Mouse (Mus musculus) common myeloid progenitor, adult 5-6 weeks (primary cell): ENCODE measurements at regions not wholly inside any gene's neighbourhood (a gene's known extent, or its start where the extent isn't known, plus 50 kb on each side); places are given as distances from the start of the nearest gene placed in this dataset.

Experiments used
- ATAC-seq: replicated peaks from 2 replicates; pipeline ENCODE4 v1.8.0; 2016; ENCODE audit warnings: low read depth, mild to moderate bottlenecking, moderate TSS enrichment, inconsistent platforms; ENCODE audit not compliant: poor library complexity, severe bottlenecking

- ATAC-seq = 0 out of 2 replicates have a peak, but pooled peaks have one; percentile 42
Observed at GRCm38 (mm10) chrX:12452979-12453769, 134.4 kb upstream of the Atp6ap2 start.

- no peak for ATAC-seq
Observed at GRCm38 (mm10) chrX:12461657-12462056, 125.9 kb upstream of the Atp6ap2 start.

- no peak for ATAC-seq
Observed at GRCm38 (mm10) chrX:12462936-12463647, 124.5 kb upstream of the Atp6ap2 start.

GRCm38 (mm10) chrX:12466312-12466711, 121.3 kb upstream of the Atp6ap2 start:
- ATAC-seq = no peak

GRCm38 (mm10) chrX:12466897-12467296, 120.7 kb upstream of the Atp6ap2 start:
- ATAC-seq = 0 out of 2 replicates have a peak, but pooled peaks have one; percentile 32

GRCm38 (mm10) chrX:12467528-12468179, 119.9 kb upstream of the Atp6ap2 start:
- ATAC-seq = no peak

- ATAC-seq = no peak
Observed at GRCm38 (mm10) chrX:12472296-12472695, 115.3 kb upstream of the Atp6ap2 start.

- no peak for ATAC-seq
Observed at GRCm38 (mm10) chrX:12479207-12479606, 108.4 kb upstream of the Atp6ap2 start.

- ATAC-seq = no peak
Observed at GRCm38 (mm10) chrX:12490957-12491356, 96.6 kb upstream of the Atp6ap2 start.

GRCm38 (mm10) chrX:12493216-12493615, 94.4 kb upstream of the Atp6ap2 start:
- no peak for ATAC-seq

- no peak for ATAC-seq
Observed at GRCm38 (mm10) chrX:12493916-12494315, 93.7 kb upstream of the Atp6ap2 start.

- ATAC-seq = 0 out of 2 replicates have a peak, but pooled peaks have one; percentile 22
Observed at GRCm38 (mm10) chrX:12494535-12494934, 93.1 kb upstream of the Atp6ap2 start.

- no peak for ATAC-seq
Observed at GRCm38 (mm10) chrX:12500601-12501000, 87.0 kb upstream of the Atp6ap2 start.

GRCm38 (mm10) chrX:12502364-12502763, 85.2 kb upstream of the Atp6ap2 start:
- ATAC-seq = no peak

- ATAC-seq = no peak
Observed at GRCm38 (mm10) chrX:12503581-12503980, 84.0 kb upstream of the Atp6ap2 start.

- no peak for ATAC-seq
Observed at GRCm38 (mm10) chrX:12511119-12511518, 76.5 kb upstream of the Atp6ap2 start.

GRCm38 (mm10) chrX:12525044-12525443, 62.6 kb upstream of the Atp6ap2 start:
- no peak for ATAC-seq

GRCm38 (mm10) chrX:12530406-12531311, 56.9 kb upstream of the Atp6ap2 start:
- ATAC-seq = peak; percentile 77
